Mouse (Mus musculus) G1E (cell line): ENCODE results near the gene Lrrc2. TPM values are rescaled to one million over a fixed set of nuclear protein-coding genes. Genes with fewer than 3 reads are reported as not detected.

Source experiments
- ATAC-seq: 2 replicates; pipeline ENCODE4 v1.8.0; 2016; ENCODE audit warnings: mild to moderate bottlenecking; ENCODE audit not compliant: insufficient number of reproducible peaks, poor library complexity, low FRiP score, severe bottlenecking; ENCODE audit errors: extremely low read depth
- DNase-seq: peaks from one replicate; pipeline ENCODE4 v3.0.0; 2012; ENCODE audit warnings: low spot score
- H3K27me3 ChIP-seq: 2 replicates; pipeline ENCODE4 v1.6.1; 2012; ENCODE audit warnings: mild to moderate bottlenecking, low read length, inconsistent platforms; ENCODE audit not compliant: insufficient read depth
- H3K36me3 ChIP-seq: replicated peaks from 2 replicates; pipeline ENCODE3; 2012; ENCODE audit warnings: mild to moderate bottlenecking, inconsistent platforms
- H3K4me1 ChIP-seq: 2 replicates; pipeline ENCODE4 v1.6.1; 2012; ENCODE audit warnings: low read depth, low read length, inconsistent platforms, mixed read lengths; ENCODE audit not compliant: insufficient read depth
- H3K4me3 ChIP-seq: 2 replicates; pipeline ENCODE4 v1.5.1; 2012; ENCODE audit warnings: low read depth, mild to moderate bottlenecking, inconsistent platforms, low read length, moderate library complexity, mixed read lengths
- H3K9me3 ChIP-seq: replicated peaks from 2 replicates; pipeline ENCODE4 v1.6.1; 2012; ENCODE audit warnings: inconsistent platforms
- CTCF ChIP-seq: IDR thresholded peaks from 2 replicates; pipeline ENCODE4 v1.5.1; 2012; ENCODE audit warnings: low read depth, low read length, inconsistent platforms, mixed read lengths
- GATA1 ChIP-seq: IDR thresholded peaks from 2 replicates; pipeline ENCODE4 v1.6.1; 2012; ENCODE audit warnings: borderline replicate concordance, low read length, inconsistent platforms, mixed read lengths
- GATA2 ChIP-seq: IDR thresholded peaks from 2 replicates; pipeline ENCODE4 v1.6.1; 2012; ENCODE audit warnings: low read depth, low read length, inconsistent platforms, borderline replicate concordance
- POLR2AphosphoS5 ChIP-seq: IDR thresholded peaks from 2 replicates; pipeline ENCODE4 v1.6.1; 2012; ENCODE audit warnings: low read depth, low read length, inconsistent platforms; ENCODE audit not compliant: insufficient replicate concordance
- TAL1 ChIP-seq: conservative IDR thresholded peaks from 2 replicates; pipeline ENCODE4 v1.6.1; 2012; ENCODE audit warnings: low read depth, low read length, inconsistent platforms, mixed read lengths
- polyA plus RNA-seq: library from polyadenylated mRNA; stranded (reverse); fragments of >175 nt; gene quantifications from 2 replicates; pipeline ENCODE4 v1.2.3, GENCODE M21; 2012
- total RNA-seq, 2 experiments: library from RNA; stranded (forward) in 1 of 2; stranded (reverse) in 1 of 2; fragments of 200-1000 nt in 1 of 2; fragments of >200 nt in 1 of 2; fragmentation: Nextera tagmentation in 1 of 2; gene quantifications; 2 replicates each; pipeline ENCODE4 v1.2.3; 2014 to 2017

Lrrc2 gene
- total and polyA plus RNA-seq, 3 experiments = 0.16 TPM; not detected in 2

DNA sequence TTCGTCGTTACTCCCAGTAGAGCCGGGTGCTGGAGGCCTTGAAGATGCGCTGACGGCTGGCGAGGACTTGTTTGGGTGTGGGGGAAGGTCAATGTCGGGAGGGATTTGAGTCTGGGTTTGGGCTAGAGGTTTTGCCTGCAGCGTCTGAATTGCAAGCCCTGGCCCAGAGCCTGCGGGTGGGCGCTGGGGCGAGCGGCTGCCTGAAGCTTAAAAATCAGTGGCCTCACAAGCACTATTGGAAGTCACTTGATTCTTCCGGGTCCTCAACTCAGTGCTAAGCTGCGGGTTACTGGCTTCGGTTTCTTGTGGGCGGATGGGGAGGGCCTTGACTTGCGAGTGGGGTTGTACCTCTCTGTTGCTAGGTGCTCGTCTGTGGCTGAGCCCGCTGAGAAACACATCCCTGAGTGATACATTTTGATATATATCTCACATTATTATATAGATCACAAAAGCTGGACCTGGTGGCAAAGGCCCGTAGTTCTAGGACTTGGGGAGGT lies 4.7 kb upstream of the Lrrc2 start:
- H3K36me3 ChIP-seq = no peaks in the 10 kb centered on the region
- H3K4me3 ChIP-seq = no peak overlapping the region
- H3K9me3 ChIP-seq = no peaks in the 10 kb centered on the region
- no peaks in the 10 kb centered on the region for H3K4me1 ChIP-seq
- no peak for ATAC-seq
- no peak for DNase-seq
- peaks cover 25% of the 10 kb centered on the region for H3K27me3 ChIP-seq
- no peak for TF ChIP-seq CTCF
- no peak for TF ChIP-seq GATA2
- no peak for TF ChIP-seq TAL1
- no peak for TF ChIP-seq POLR2AphosphoS5
- no peak for TF ChIP-seq GATA1

- Histone ChIP-seq H3K4me3 (no peak overlapping the region), H3K27me3 (peaks cover 29% of the 10 kb centered on the region), H3K9me3 (no peaks in the 10 kb centered on the region), H3K4me1 (no peaks in the 10 kb centered on the region), H3K36me3 (no peaks in the 10 kb centered on the region)
- TF ChIP-seq TAL1 = no peak
- no peak for TF ChIP-seq GATA2
- no peak for TF ChIP-seq CTCF
- DNase-seq (no peak), ATAC-seq (no peak)
Observed at GRCm38 (mm10) chr9:110947261-110947661, 4.1 kb upstream of the Lrrc2 start.

DNA sequence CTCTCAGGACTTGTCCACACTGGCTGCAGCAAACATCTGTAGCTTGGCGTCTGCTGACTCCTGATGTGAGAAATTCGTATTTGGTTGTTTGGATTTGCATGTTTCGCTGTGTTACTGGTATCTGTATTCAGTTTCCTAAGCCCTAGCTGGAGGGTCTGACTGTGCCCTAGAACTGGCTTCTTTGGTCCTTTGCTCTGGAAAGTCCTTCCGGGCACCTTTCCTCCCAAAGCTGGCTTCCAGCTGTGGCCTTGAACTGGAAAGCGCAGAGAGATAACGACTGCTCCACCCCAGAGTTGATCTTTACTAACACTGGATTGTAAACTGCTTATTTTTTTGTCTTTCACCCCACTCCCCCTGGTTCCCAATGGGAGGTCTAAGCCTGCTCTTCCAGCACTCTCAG lies 3.4 kb upstream of the Lrrc2 start:
- TF ChIP-seq GATA2 = no peak
- no peak for TF ChIP-seq CTCF
- no peak for TF ChIP-seq GATA1
- TF ChIP-seq TAL1 = no peak
- TF ChIP-seq POLR2AphosphoS5 = no peak
- DNase-seq (no peak), ATAC-seq (no peak)
- H3K9me3 ChIP-seq = no peaks in the 10 kb centered on the region
- H3K36me3 ChIP-seq = no peaks in the 10 kb centered on the region
- no peaks in the 10 kb centered on the region for H3K4me1 ChIP-seq
- H3K4me3 ChIP-seq = no peak overlapping the region
- peaks cover 30% of the 10 kb centered on the region for H3K27me3 ChIP-seq

DNA sequence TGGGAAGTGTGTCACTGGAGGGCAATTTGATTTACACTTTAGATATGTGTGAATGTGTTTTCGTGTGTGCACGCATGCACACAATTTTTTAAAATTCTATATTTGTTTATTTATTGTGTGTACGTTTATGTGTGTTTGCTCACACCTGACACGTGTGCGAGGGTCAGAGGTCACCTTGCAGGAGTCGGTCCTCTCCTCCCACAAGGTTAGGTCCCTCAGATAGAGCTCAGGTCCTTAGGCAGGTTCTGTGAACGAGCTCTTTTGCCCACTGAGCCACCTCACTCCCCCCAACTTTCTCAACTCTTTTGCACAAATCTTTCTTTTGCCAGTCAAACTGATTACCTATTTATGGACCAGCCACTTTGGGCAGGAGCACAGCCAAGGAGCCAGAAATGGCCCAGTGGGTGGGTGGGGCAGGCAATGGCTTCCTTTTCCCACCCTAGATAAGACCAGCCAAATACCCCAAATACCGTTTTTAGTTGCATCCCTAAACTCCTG lies 2.5 kb upstream of the Lrrc2 start:
- Histone ChIP-seq H3K27me3 (peaks cover 35% of the 10 kb centered on the region), H3K4me3 (no peak overlapping the region), H3K4me1 (no peaks in the 10 kb centered on the region), H3K36me3 (no peaks in the 10 kb centered on the region), H3K9me3 (no peaks in the 10 kb centered on the region)
- DNase-seq (no peak), ATAC-seq (no peak)
- TF ChIP-seq CTCF = no peak
- TF ChIP-seq TAL1 = no peak
- no peak for TF ChIP-seq GATA1
- TF ChIP-seq GATA2 = no peak
- TF ChIP-seq POLR2AphosphoS5 = no peak

- H3K4me3 ChIP-seq = no peak overlapping the region
- peaks cover 39% of the 10 kb centered on the region for H3K27me3 ChIP-seq
- ATAC-seq (no peak), DNase-seq (no peak)
- no peaks in the 10 kb centered on the region for H3K4me1 ChIP-seq
- H3K36me3 ChIP-seq = no peaks in the 10 kb centered on the region
- TF ChIP-seq TAL1 (no peak), CTCF (no peak), POLR2AphosphoS5 (no peak), GATA1 (no peak), GATA2 (no peak)
- no peaks in the 10 kb centered on the region for H3K9me3 ChIP-seq
Observed at GRCm38 (mm10) chr9:110950109-110950508, 1.2 kb upstream of the Lrrc2 start.

DNA sequence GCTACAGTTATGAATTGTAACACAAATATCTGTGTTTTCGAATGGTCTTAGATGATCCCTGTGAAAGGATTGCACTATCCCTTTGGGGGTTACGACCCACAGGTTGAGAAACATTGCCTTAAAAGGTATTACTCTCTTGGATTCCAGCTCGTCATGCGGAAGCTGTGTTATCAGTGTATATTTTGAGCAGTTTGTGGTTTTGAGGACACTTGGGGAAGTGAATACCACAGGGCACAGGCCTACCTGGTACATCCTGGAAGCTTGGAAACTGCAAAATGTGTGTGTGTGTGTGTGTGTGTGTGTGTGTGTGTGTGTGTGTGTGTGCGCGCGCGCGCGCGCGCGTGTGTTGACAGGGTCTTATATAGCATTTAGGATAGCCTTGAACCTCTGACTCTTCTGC lies 521 bp downstream of the Lrrc2 start:
- ATAC-seq (no peak), DNase-seq (no peak)
- Histone ChIP-seq H3K9me3 (no peaks in the 10 kb centered on the region), H3K36me3 (no peaks in the 10 kb centered on the region), H3K4me1 (no peaks in the 10 kb centered on the region), H3K27me3 (peaks cover 33% of the 10 kb centered on the region), H3K4me3 (no peak overlapping the region)
- TF ChIP-seq TAL1 (no peak), CTCF (no peak), POLR2AphosphoS5 (no peak), GATA1 (no peak), GATA2 (no peak)

GRCm38 (mm10) chr9:110952398-110952797 lies 1.1 kb downstream of the Lrrc2 start:
- Histone ChIP-seq H3K9me3 (no peaks in the 10 kb centered on the region), H3K4me1 (no peaks in the 10 kb centered on the region), H3K36me3 (no peaks in the 10 kb centered on the region), H3K27me3 (peaks cover 29% of the 10 kb centered on the region), H3K4me3 (no peak overlapping the region)
- ATAC-seq (no peak), DNase-seq (no peak)
- TF ChIP-seq POLR2AphosphoS5 = no peak
- no peak for TF ChIP-seq CTCF
- TF ChIP-seq GATA1 = no peak
- no peak for TF ChIP-seq GATA2
- TF ChIP-seq TAL1 = no peak
